Mouse (Mus musculus): ENCODE data around the gene Cpa1. TPM values are rescaled to one million over a fixed set of nuclear protein-coding genes. Genes with fewer than 3 reads are reported as not detected.

Gene Cpa1
- polyA plus RNA-seq (2012; rRNA removed): 0.28 and 0.62 TPM in 2 replicates

- Histone ChIP-seq H3K36me3 (ENCODE audit: control insufficient read depth, insufficient read depth, low read length) (no peaks in the 10 kb centered on the region), H3K4me1 (ENCODE audit: control insufficient read depth, insufficient read depth, low read length) (peaks cover 8% of the 10 kb centered on the region), H3K4me3 (ENCODE audit: control insufficient read depth, low read depth, low read length) (no peak within 1 kb of the TSS; the same call in 1 of the 2 replicates), H3K27ac (ENCODE audit: control insufficient read depth, insufficient read depth, low read depth, low read length) (no peak within 1 kb of the TSS), H3K27me3 (ENCODE audit: control insufficient read depth, insufficient read depth, low read length) (no peaks in the 10 kb centered on the region)
- no peak for TF ChIP-seq POLR2A (IDR thresholded peaks at IDR 0.05; ENCODE audit: control insufficient read depth, low read depth, low read length)
- no peak for TF ChIP-seq CTCF (IDR thresholded peaks at IDR 0.05; ENCODE audit: control insufficient read depth, insufficient read depth, insufficient replicate concordance, low read depth, low read length)
Observed at GRCm38 (mm10) chr6:30638674-30639268, at the start of gene Cpa1. Gene Cpa1, plus strand, starts transcription at chr6:30639218.

- no peak for TF ChIP-seq POLR2A (IDR thresholded peaks at IDR 0.05; ENCODE audit: control insufficient read depth, low read depth, low read length)
- no peak for TF ChIP-seq CTCF (IDR thresholded peaks at IDR 0.05; ENCODE audit: control insufficient read depth, insufficient read depth, insufficient replicate concordance, low read depth, low read length)
- H3K4me1 ChIP-seq (ENCODE audit: control insufficient read depth, insufficient read depth, low read length): no peaks in the 10 kb centered on the region; the same call in 1 of the 2 replicates
- no peaks in the 10 kb centered on the region for H3K27me3 ChIP-seq (ENCODE audit: control insufficient read depth, insufficient read depth, low read length)
- H3K36me3 ChIP-seq (ENCODE audit: control insufficient read depth, insufficient read depth, low read length): no peaks in the 10 kb centered on the region
- H3K4me3 ChIP-seq (ENCODE audit: control insufficient read depth, low read depth, low read length): no peak overlapping the region
- H3K27ac ChIP-seq (ENCODE audit: control insufficient read depth, insufficient read depth, low read depth, low read length): no peak overlapping the region
Observed at GRCm38 (mm10) chr6:30589819-30590218, 49.2 kb upstream of the Cpa1 start.

GRCm38 (mm10) chr6:30591851-30592404, 47.1 kb upstream of the Cpa1 start:
- no peak overlapping the region for H3K27ac ChIP-seq (ENCODE audit: control insufficient read depth, insufficient read depth, low read depth, low read length)
- no peaks in the 10 kb centered on the region for H3K36me3 ChIP-seq (ENCODE audit: control insufficient read depth, insufficient read depth, low read length)
- no peaks in the 10 kb centered on the region; the same call in 1 of the 2 replicates for H3K4me1 ChIP-seq (ENCODE audit: control insufficient read depth, insufficient read depth, low read length)
- H3K4me3 ChIP-seq (ENCODE audit: control insufficient read depth, low read depth, low read length): no peak overlapping the region
- no peaks in the 10 kb centered on the region for H3K27me3 ChIP-seq (ENCODE audit: control insufficient read depth, insufficient read depth, low read length)
- TF ChIP-seq POLR2A (IDR thresholded peaks at IDR 0.05; ENCODE audit: control insufficient read depth, low read depth, low read length) (no peak), CTCF (IDR thresholded peaks at IDR 0.05; ENCODE audit: control insufficient read depth, insufficient read depth, insufficient replicate concordance, low read depth, low read length) (no peak)

GRCm38 (mm10) chr6:30592417-30592974, 46.5 kb upstream of the Cpa1 start:
- TF ChIP-seq POLR2A (IDR thresholded peaks at IDR 0.05; ENCODE audit: control insufficient read depth, low read depth, low read length): no peak
- Histone ChIP-seq H3K27me3 (ENCODE audit: control insufficient read depth, insufficient read depth, low read length) (no peaks in the 10 kb centered on the region), H3K4me3 (ENCODE audit: control insufficient read depth, low read depth, low read length) (no peak overlapping the region), H3K4me1 (ENCODE audit: control insufficient read depth, insufficient read depth, low read length) (no peaks in the 10 kb centered on the region; the same call in 1 of the 2 replicates), H3K36me3 (ENCODE audit: control insufficient read depth, insufficient read depth, low read length) (no peaks in the 10 kb centered on the region), H3K27ac (ENCODE audit: control insufficient read depth, insufficient read depth, low read depth, low read length) (no peak overlapping the region)

- no peak overlapping the region for H3K27ac ChIP-seq (ENCODE audit: control insufficient read depth, insufficient read depth, low read depth, low read length)
Observed at GRCm38 (mm10) chr6:30594364-30594763, 44.7 kb upstream of the Cpa1 start.

GRCm38 (mm10) chr6:30596230-30596898, 42.7 kb upstream of the Cpa1 start:
- Histone ChIP-seq H3K36me3 (ENCODE audit: control insufficient read depth, insufficient read depth, low read length) (no peaks in the 10 kb centered on the region), H3K27me3 (ENCODE audit: control insufficient read depth, insufficient read depth, low read length) (no peaks in the 10 kb centered on the region), H3K4me1 (ENCODE audit: control insufficient read depth, insufficient read depth, low read length) (no peaks in the 10 kb centered on the region), H3K27ac (ENCODE audit: control insufficient read depth, insufficient read depth, low read depth, low read length) (no peak overlapping the region), H3K4me3 (ENCODE audit: control insufficient read depth, low read depth, low read length) (no peak overlapping the region)
- TF ChIP-seq POLR2A (IDR thresholded peaks at IDR 0.05; ENCODE audit: control insufficient read depth, low read depth, low read length): no peak
- TF ChIP-seq CTCF (IDR thresholded peaks at IDR 0.05; ENCODE audit: control insufficient read depth, insufficient read depth, insufficient replicate concordance, low read depth, low read length): no peak

More at GRCm38 (mm10) chr6:30594364-30594763, 44.7 kb upstream of the Cpa1 start:
- H3K36me3 ChIP-seq (ENCODE audit: control insufficient read depth, insufficient read depth, low read length): no peaks in the 10 kb centered on the region
- no peaks in the 10 kb centered on the region for H3K4me1 ChIP-seq (ENCODE audit: control insufficient read depth, insufficient read depth, low read length)
- H3K4me3 ChIP-seq (ENCODE audit: control insufficient read depth, low read depth, low read length): no peak overlapping the region
- H3K27me3 ChIP-seq (ENCODE audit: control insufficient read depth, insufficient read depth, low read length): no peaks in the 10 kb centered on the region
- TF ChIP-seq CTCF (IDR thresholded peaks at IDR 0.05; ENCODE audit: control insufficient read depth, insufficient read depth, insufficient replicate concordance, low read depth, low read length) (no peak), POLR2A (IDR thresholded peaks at IDR 0.05; ENCODE audit: control insufficient read depth, low read depth, low read length) (no peak)

- Histone ChIP-seq H3K27me3 (ENCODE audit: control insufficient read depth, insufficient read depth, low read length) (no peaks in the 10 kb centered on the region), H3K36me3 (ENCODE audit: control insufficient read depth, insufficient read depth, low read length) (no peaks in the 10 kb centered on the region), H3K27ac (ENCODE audit: control insufficient read depth, insufficient read depth, low read depth, low read length) (no peak overlapping the region), H3K4me3 (ENCODE audit: control insufficient read depth, low read depth, low read length) (no peak overlapping the region), H3K4me1 (ENCODE audit: control insufficient read depth, insufficient read depth, low read length) (no peaks in the 10 kb centered on the region)
- TF ChIP-seq POLR2A (IDR thresholded peaks at IDR 0.05; ENCODE audit: control insufficient read depth, low read depth, low read length) (no peak), CTCF (IDR thresholded peaks at IDR 0.05; ENCODE audit: control insufficient read depth, insufficient read depth, insufficient replicate concordance, low read depth, low read length) (no peak)
Observed at GRCm38 (mm10) chr6:30600033-30600432, 39.0 kb upstream of the Cpa1 start.
